Mouse (Mus musculus) mesoderm, embryonic 11.5 days (tissue): ENCODE measurements around the gene Adm2.

Experiments
- DNase-seq: peaks from one replicate; pipeline ENCODE4 v3.0.0-alpha.2; 2012; ENCODE audit warnings: low read depth, low spot score

The Adm2 gene

DNA sequence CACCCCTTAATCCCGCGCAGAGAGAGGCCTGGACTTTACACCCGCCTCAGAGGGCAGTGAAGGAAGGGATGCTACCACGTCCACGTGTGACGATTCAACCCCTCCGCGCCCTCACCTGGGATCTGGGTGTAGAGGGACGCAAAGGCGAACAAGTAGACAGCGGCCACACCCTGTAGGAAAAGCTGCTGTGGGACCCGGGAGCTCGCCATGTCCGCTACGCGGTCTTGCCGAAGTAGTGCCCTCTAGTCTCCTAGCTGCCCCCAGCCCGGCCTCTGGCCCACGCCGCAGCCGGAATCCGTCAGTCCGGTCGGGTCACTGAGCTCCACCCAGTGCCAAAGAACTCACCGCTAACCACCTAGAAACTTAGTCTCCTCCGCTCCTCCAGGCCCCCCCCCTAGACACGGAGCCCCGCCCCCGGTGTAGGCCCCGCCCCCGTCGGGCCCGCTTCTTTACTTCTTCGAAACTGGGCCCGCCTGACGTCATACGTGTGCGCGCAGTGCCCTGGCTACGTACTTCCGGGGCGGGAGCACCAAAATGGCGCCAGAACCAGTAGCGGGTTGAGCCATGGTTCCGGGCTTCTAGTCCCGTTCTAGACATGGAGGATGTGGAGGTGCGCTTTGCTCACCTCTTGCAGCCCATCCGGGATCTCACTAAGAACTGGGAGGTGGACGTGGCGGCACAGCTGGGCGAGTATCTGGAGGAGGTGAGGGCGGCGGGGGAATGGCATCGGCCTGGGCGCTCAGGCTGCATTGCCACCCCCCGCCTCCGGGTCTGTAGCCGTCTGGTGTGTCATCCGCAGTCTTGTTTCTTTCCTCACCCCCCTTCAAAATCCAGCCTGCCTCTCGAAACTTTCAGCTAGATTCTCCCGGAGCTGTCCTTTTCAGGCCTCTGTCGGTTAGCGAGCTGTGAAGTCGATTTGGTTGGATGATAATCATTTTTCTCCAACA is 33.0 kb downstream of the Adm2 start, which contains the start of the genes Lmf2 and Ncaph2:
Lmf2 (minus strand) TSS at position 419 of the 947 bp plus-strand sequence.
Ncaph2 (plus strand) TSS at position 479 of the 947 bp plus-strand sequence.
- DNase-seq, result peak; percentile 97

GRCm38 (mm10) chr15:89356372-89356771 is 33.9 kb downstream of the Adm2 start:
- peak; percentile 94 for DNase-seq

GRCm38 (mm10) chr15:89358784-89359183 is 36.3 kb downstream of the Adm2 start:
- DNase-seq, result no peak

GRCm38 (mm10) chr15:89363051-89363450 is 40.5 kb downstream of the Adm2 start:
- no peak for DNase-seq

DNA sequence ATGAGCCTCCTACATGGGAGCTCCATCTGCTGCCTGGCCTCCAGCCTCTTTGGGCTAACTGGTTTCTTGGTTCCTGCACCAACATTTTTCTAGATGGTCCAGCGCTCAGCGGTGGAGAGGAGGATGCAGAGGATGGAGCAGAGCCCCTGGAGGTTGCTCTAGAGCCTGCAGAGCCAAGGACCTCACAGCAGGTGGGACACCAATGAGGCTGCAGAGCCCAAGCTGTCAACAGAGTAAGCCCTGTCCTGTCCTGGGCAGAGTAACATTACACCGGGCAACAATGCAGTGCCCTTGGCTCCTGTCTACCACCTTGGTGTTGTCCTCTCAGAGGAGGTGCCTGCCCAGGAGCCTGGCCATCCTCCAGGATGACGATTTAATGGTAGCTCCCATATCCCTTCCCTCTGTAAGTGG is 42.6 kb downstream of the Adm2 start:
- no peak for DNase-seq

- no peak for DNase-seq
Measured at GRCm38 (mm10) chr15:89372068-89372467, 49.5 kb downstream of the Adm2 start.

GRCm38 (mm10) chr15:89372536-89372935 is 50.0 kb downstream of the Adm2 start:
- DNase-seq, result no peak

- DNase-seq, result peak; percentile 83
Measured at GRCm38 (mm10) chr15:89373027-89373761, 50.7 kb downstream of the Adm2 start.

DNA sequence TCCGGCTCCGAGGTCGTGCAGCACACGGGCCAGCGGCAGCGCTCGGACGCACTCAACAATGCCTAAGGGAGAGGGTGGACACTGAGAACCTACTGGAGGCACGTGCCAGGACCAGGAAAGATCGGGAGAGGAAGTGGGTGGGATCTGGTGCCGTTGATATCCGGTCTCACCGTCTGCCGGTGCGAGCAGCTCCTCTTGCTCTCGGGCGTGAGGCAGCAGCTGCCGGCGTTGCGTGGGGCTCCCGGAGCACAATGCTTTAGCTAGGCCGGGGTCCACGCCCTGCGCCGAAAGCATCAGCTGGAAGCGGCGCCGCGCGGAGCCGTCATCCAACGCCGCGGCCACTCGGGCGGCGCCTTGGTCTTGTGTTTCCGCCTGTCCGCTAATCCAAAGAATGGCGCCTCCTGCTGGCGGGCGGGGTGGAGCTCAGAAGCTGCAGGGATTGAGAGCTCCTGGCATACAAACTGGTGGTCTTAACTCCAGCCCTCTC is 51.3 kb downstream of the Adm2 start, which contains the start of gene Sco2:
Sco2 (minus strand) TSS at position 85 of the 487 bp plus-strand sequence.
- peak; percentile 94 for DNase-seq
